Mouse (Mus musculus) kidney, adult 2 months (tissue): ENCODE data around the gene Dnali1. TPM values are rescaled to one million over a fixed set of nuclear protein-coding genes. Genes with fewer than 3 reads are reported as not detected.
A peak's percentile ranks its signal among the peaks of the same experiment; 100 is the strongest.

ENCODE experiments used
- DNase-seq: peaks from one replicate; pipeline ENCODE4 v3.0.0; 2021
- H3K27ac ChIP-seq: fragments of 200-500 bp; 2 replicates; pipeline ENCODE4 v1.5.1; 2012; ENCODE audit warnings: low read depth, low read length, control low read depth, inconsistent platforms; ENCODE audit not compliant: insufficient read depth
- H3K27me3 ChIP-seq: fragments of 200-500 bp; replicated peaks from 2 replicates; pipeline ENCODE4 v1.6.1; 2012; ENCODE audit warnings: mild to moderate bottlenecking, moderate library complexity, low read length, inconsistent platforms; ENCODE audit not compliant: control insufficient read depth, insufficient read depth
- H3K36me3 ChIP-seq: fragments of 200-500 bp; 2 replicates; pipeline ENCODE4 v1.6.1; 2012; ENCODE audit warnings: mild to moderate bottlenecking, moderate library complexity, low read length, inconsistent platforms; ENCODE audit not compliant: control insufficient read depth, insufficient read depth
- H3K4me1 ChIP-seq: fragments of 200-500 bp; 2 replicates; pipeline ENCODE4 v1.6.1; 2011; ENCODE audit warnings: low read length; ENCODE audit not compliant: control insufficient read depth, insufficient read depth
- H3K4me3 ChIP-seq: fragments of 200-500 bp; 2 replicates; pipeline ENCODE4 v1.5.1; 2011; ENCODE audit warnings: mild to moderate bottlenecking, low read depth, low read length, control low read depth; ENCODE audit not compliant: insufficient read depth
- CTCF ChIP-seq: fragments of 200-500 bp; conservative IDR thresholded peaks from 2 replicates; pipeline ENCODE4 v1.5.1; 2011; ENCODE audit warnings: low read depth, mild to moderate bottlenecking, control low read depth, low read length, moderate library complexity, mixed read lengths; ENCODE audit not compliant: insufficient read depth, insufficient read length
- POLR2A ChIP-seq: fragments of 200-500 bp; IDR thresholded peaks from one replicate; pipeline ENCODE4 v1.6.1; 2011; ENCODE audit warnings: low read depth, low read length, control low read depth
- WGBS: fragments of 180-500 bp; shearing (Covaris S2); methylation state at CpG from one replicate; pipeline ENCODE4 v1.1.7; 2018; 5-methylcytosine and 5-hydroxymethylcytosine counted together
- polyA plus RNA-seq: library from polyadenylated mRNA; depleted of rRNA; stranded (reverse); fragments of >200 nt; gene quantifications from 2 replicates; pipeline ENCODE4 v1.2.3, GENCODE M21; 2012

Dnali1 gene
- polyA plus RNA-seq, 1 experiment = 0.44 TPM

DNA sequence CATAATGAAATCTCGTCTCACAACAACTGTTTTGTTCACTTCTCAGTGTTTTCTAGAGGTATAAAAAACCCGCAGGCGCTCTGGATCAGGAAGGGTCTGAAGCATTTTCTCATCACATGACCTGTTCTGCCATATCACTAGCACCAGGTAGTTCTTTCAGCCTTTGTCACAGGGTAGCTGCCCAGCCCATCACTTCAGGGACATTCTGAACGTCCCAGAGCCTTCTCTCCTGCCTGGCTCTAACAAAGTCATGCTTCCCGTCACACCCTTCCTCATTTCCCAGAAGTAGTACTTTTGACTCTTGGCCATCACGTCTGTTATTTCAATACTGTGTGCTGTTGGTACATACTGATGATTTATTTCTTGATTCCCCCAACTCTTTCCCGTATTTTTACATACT, 21.0 kb downstream of the Dnali1 start:
- TF ChIP-seq CTCF (no peak), POLR2A (no peak)
- 82% methylated on average over 7 of the region's 7 CpGs for WGBS
- Histone ChIP-seq H3K4me3 (no peak overlapping the region), H3K4me1 (no peaks in the 10 kb centered on the region), H3K36me3 (peaks cover 10% of the 10 kb centered on the region), H3K27me3 (no peaks in the 10 kb centered on the region), H3K27ac (no peak overlapping the region)
- no peak for DNase-seq

GRCm38 (mm10) chr4:125034341-125034740, 31.2 kb downstream of the Dnali1 start:
- H3K4me3 ChIP-seq = no peak overlapping the region
- no peaks in the 10 kb centered on the region for H3K27me3 ChIP-seq
- TF ChIP-seq CTCF (no peak), POLR2A (no peak)
- no peaks in the 10 kb centered on the region; the same call in 1 of the 2 replicates for H3K36me3 ChIP-seq
- no peak overlapping the region for H3K27ac ChIP-seq
- WGBS = 79% methylated on average over 4 of the region's 4 CpGs
- no peak for DNase-seq
- H3K4me1 ChIP-seq = no peaks in the 10 kb centered on the region

- Histone ChIP-seq H3K4me3 (peak overlapping the region; percentile 93), H3K27me3 (no peaks in the 10 kb centered on the region), H3K4me1 (no peaks in the 10 kb centered on the region; the same call in 1 of the 2 replicates), H3K36me3 (no peaks in the 10 kb centered on the region), H3K27ac (no peak overlapping the region)
- DNase-seq = peak; percentile 97
- WGBS = under 1% methylated on average over 50 of the region's 50 CpGs
- TF ChIP-seq POLR2A (peak; percentile 77), CTCF (no peak)
These were observed 35.5 kb downstream of the Dnali1 start for GRCm38 (mm10) chr4:125029891-125030614.

DNA sequence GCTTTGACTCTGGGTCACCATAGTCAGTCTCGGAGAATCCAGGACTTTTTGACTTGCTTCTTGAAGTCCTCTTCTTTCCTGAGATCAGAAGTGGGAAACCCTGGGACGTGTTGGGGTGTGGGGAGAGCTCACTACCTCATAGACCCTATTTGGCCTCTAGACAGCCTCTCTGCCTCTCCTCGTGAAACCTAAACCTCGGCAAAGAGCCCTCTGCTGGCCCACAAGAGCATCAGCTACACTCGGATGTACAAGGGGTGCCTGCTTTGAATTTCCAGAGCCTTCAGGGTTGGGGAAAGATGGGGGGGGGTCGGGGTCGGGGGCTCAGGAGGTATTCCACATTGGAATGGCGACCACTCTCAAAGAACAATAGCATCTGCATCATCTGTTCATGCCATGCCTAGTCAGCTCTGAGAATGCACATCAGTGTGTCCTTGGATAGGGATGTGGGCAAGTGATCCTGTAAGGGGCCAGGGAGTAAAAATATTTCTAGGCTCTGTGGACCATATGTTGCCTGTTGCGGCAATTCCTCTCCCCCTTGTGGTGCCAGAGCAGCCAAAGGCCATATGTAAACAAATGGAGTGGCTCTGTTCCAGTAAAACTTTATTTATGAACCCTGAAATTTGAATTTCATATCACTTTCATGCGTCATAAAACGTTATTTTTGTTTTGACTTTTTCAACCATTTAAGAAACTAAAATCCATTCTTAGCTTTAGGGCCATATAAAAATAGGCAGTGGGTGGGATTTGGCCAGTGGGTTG, 44.5 kb downstream of the Dnali1 start:
- WGBS = 32% methylated on average over 11 of the region's 11 CpGs
- H3K27me3 ChIP-seq = no peaks in the 10 kb centered on the region
- DNase-seq = no peak
- H3K4me1 ChIP-seq = no peaks in the 10 kb centered on the region
- TF ChIP-seq POLR2A = no peak
- no peak for TF ChIP-seq CTCF
- no peaks in the 10 kb centered on the region for H3K36me3 ChIP-seq
- H3K4me3 ChIP-seq = no peak overlapping the region
- no peak overlapping the region for H3K27ac ChIP-seq

DNA sequence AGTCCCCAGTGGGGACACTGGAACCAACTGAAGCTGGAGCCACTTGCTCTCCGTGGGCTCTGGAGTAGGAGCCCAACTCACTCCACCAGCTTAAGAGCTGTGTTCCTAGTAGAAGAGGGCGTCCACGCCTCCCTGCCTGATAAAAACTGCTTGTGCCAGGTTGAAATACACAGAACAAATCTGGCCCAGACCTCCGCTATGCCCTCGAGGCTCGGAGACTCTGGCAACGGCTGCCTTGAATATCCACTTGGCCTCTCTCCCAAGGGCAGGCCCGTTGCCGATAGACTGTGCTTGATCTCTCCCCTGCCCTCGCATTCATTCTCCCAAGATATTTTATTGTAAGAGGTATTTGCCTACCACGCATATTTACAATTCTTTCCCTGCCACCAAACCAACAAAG, 48.1 kb downstream of the Dnali1 start:
- H3K27me3 ChIP-seq = no peaks in the 10 kb centered on the region
- H3K4me3 ChIP-seq = no peak overlapping the region
- 71% methylated on average over 11 of the region's 11 CpGs for WGBS
- peak; percentile 10 for DNase-seq
- TF ChIP-seq CTCF = no peak
- no peak for TF ChIP-seq POLR2A
- H3K27ac ChIP-seq = no peak overlapping the region
- H3K4me1 ChIP-seq = no peaks in the 10 kb centered on the region
- no peaks in the 10 kb centered on the region for H3K36me3 ChIP-seq

GRCm38 (mm10) chr4:125015806-125016635, 49.5 kb downstream of the Dnali1 start, which contains the start of gene Gnl2:
Gene Gnl2, plus strand, starts transcription at chr4:125016585.
- DNase-seq = no peak
- Histone ChIP-seq H3K4me3 (no peak within 1 kb of the TSS), H3K27ac (no peak within 1 kb of the TSS), H3K4me1 (no peaks in the 10 kb centered on the region), H3K27me3 (no peaks in the 10 kb centered on the region), H3K36me3 (no peaks in the 10 kb centered on the region)
- TF ChIP-seq POLR2A (no peak), CTCF (no peak)
- WGBS = 74% methylated on average over 10 of the region's 10 CpGs

DNA sequence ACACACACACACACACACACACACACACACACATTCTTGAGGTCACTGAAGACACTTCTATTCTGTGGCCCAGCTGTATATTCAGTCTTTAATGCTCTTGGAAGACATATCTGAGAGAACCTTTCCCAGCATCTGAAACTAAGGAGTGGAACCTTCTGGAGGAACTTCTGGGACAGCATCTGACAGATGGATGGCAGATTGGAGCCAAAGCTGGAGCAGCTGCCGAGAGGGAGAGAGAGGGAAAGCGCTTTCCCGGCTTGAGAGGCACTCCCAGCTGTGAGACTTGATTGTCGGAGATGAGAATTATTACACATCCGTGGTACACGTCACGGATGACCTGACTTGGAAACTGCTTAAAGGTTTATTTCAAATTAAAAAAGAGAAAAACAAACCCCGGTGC, 56.8 kb downstream of the Dnali1 start:
- H3K27ac ChIP-seq = no peak overlapping the region
- 47% methylated on average over 8 of the region's 8 CpGs for whole genome bisulfite sequencing
- DNase-seq = no peak
- no peaks in the 10 kb centered on the region for H3K27me3 ChIP-seq
- no peak for TF ChIP-seq POLR2A
- TF ChIP-seq CTCF = no peak
- H3K4me3 ChIP-seq = no peak overlapping the region
- no peaks in the 10 kb centered on the region for H3K4me1 ChIP-seq
- H3K36me3 ChIP-seq = no peaks in the 10 kb centered on the region
